Mouse (Mus musculus): ENCODE measurements around the gene Tmem223.

DNA sequence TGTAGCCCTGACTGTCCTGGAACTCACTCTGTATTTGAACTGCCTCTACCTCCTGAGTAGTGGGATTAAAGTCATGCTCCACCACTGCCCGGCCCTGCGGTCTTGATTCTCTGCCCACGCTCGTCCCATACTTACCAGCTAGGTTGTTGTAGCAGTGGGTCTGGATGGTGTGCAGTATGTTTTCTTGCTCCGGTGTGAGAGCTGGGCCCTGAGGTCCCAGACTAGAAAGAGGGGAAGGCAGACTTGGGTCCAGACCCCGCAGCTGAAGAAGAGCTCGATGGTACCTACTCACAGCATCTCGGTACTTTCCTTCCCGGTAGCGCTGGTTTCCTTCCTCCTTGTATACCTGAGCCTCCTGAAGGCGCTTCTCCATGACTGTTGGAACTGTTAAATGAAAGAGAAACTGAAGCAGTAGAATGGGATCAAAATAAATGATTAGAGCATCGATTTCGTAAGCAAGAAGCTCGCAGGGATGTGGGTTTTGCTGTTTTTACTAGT, 47.6 kb downstream of the Tmem223 start:
- TF ChIP-seq CTCF (IDR thresholded peaks at IDR 0.05; ENCODE audit: insufficient read depth, low read length), result no peak
- no peak for TF ChIP-seq POLR2A (IDR thresholded peaks at IDR 0.05; ENCODE audit: borderline replicate concordance, extremely low read depth, low read depth, low read length)
